Mouse (Mus musculus) cortical plate, adult 2 months (tissue): ENCODE results near the gene Gm9903.

ENCODE experiments used
- CTCF ChIP-seq: fragments of 200-500 bp; IDR thresholded peaks from 2 replicates; pipeline ENCODE4 v1.5.1; 2011; ENCODE audit warnings: mild to moderate bottlenecking, control low read depth, low read length; ENCODE audit not compliant: insufficient read depth; ENCODE audit errors: extremely low read depth
- POLR2A ChIP-seq: fragments of 200-500 bp; IDR thresholded peaks from 2 replicates; pipeline ENCODE4 v1.6.1; 2011; ENCODE audit warnings: mild to moderate bottlenecking, low read length, control low read depth; ENCODE audit not compliant: insufficient read depth; ENCODE audit errors: extremely low read depth

- TF ChIP-seq CTCF (no peak), POLR2A (no peak)
Observed at GRCm38 (mm10) chr5:33605314-33605713, 24.4 kb upstream of the Gm9903 start.
